Mouse (Mus musculus): ENCODE data around the gene Rest. TPM values are rescaled to one million over a fixed set of nuclear protein-coding genes. Genes with fewer than 3 reads are reported as not detected.
"Not testable (repeated sequence)": the region's sequence is repeated elsewhere in the genome, so short reads cannot be mapped to it uniquely, and the experiment has no call there.

Rest gene
- polyA plus RNA-seq (2015; fragmentation: Nextera tagmentation; extraction: Ambion mirVana) = 39.2 and 40.4 TPM in 2 replicates

GRCm38 (mm10) chr5:77265081-77265670 lies at the start of gene Rest:
Rest (plus strand) TSS chr5:77265491.
- peak within 1 kb of the TSS; percentile 99 for H3K27ac ChIP-seq
- peak within 1 kb of the TSS; percentile 88 for H3K9ac ChIP-seq
- under 1% methylated on average over 61 of the region's 78 CpGs for WGBS
- peaks cover 27% of the 10 kb centered on the region for H3K4me1 ChIP-seq
- H3K4me3 ChIP-seq (replicated peaks) = peak within 1 kb of the TSS; percentile 94
- H3K36me3 ChIP-seq = peaks cover 24% of the 10 kb centered on the region
- peak within 1 kb of the TSS; percentile 68 for H3K4me2 ChIP-seq
- peak; percentile 91 for ATAC-seq (replicated peaks; ENCODE audit: low FRiP score)
- no peaks in the 10 kb centered on the region for H3K27me3 ChIP-seq
- no peaks in the 10 kb centered on the region for H3K9me3 ChIP-seq (replicated peaks)

- H3K4me2 ChIP-seq = peak overlapping the region; percentile 51
- H3K27me3 ChIP-seq = no peaks in the 10 kb centered on the region
- ATAC-seq (replicated peaks; ENCODE audit: low FRiP score) = peak; percentile 72
- no peaks in the 10 kb centered on the region for H3K9me3 ChIP-seq (replicated peaks)
- WGBS = 7% methylated on average over 9 of the region's 9 CpGs
- peak overlapping the region; percentile 33 for H3K4me3 ChIP-seq (replicated peaks)
- H3K4me1 ChIP-seq = 0 out of 2 replicates have a peak, but pooled peaks cover 3% of the 10 kb centered on the region
- H3K36me3 ChIP-seq = no peaks in the 10 kb centered on the region
- no peak overlapping the region for H3K27ac ChIP-seq
- H3K9ac ChIP-seq = no peak overlapping the region
Observed at GRCm38 (mm10) chr5:77217211-77217610, 48.1 kb upstream of the Rest start.

GRCm38 (mm10) chr5:77217724-77218123 lies 47.6 kb upstream of the Rest start:
- WGBS = 9% methylated on average over 2 of the region's 2 CpGs
- H3K4me3 ChIP-seq (replicated peaks) = peak overlapping the region; percentile 33; the same call in 1 of the 2 replicates
- H3K4me2 ChIP-seq = peak overlapping the region; percentile 51
- no peak overlapping the region for H3K9ac ChIP-seq
- 0 out of 2 replicates have a peak, but pooled peaks cover 3% of the 10 kb centered on the region for H3K4me1 ChIP-seq
- no peaks in the 10 kb centered on the region for H3K27me3 ChIP-seq
- no peak overlapping the region for H3K27ac ChIP-seq
- ATAC-seq (replicated peaks; ENCODE audit: low FRiP score) = peak; percentile 55; the same call in 1 of the 2 replicates
- H3K36me3 ChIP-seq = no peaks in the 10 kb centered on the region
- H3K9me3 ChIP-seq (replicated peaks) = no peaks in the 10 kb centered on the region

GRCm38 (mm10) chr5:77223043-77223975 lies 42.0 kb upstream of the Rest start:
- no peaks in the 10 kb centered on the region for H3K9me3 ChIP-seq (replicated peaks)
- no peak overlapping the region for H3K4me2 ChIP-seq
- H3K36me3 ChIP-seq = no peaks in the 10 kb centered on the region
- H3K27ac ChIP-seq = no peak overlapping the region
- ATAC-seq (replicated peaks; ENCODE audit: low FRiP score) = no peak
- no peak overlapping the region for H3K9ac ChIP-seq
- WGBS = 77% methylated on average over 11 of the region's 11 CpGs
- no peaks in the 10 kb centered on the region for H3K4me1 ChIP-seq
- H3K4me3 ChIP-seq (replicated peaks) = no peak overlapping the region
- no peaks in the 10 kb centered on the region for H3K27me3 ChIP-seq

GRCm38 (mm10) chr5:77228986-77229385 lies 36.3 kb upstream of the Rest start:
- Histone ChIP-seq H3K4me3 (replicated peaks) (no peak overlapping the region), H3K36me3 (no peaks in the 10 kb centered on the region), H3K9ac (no peak overlapping the region), H3K27me3 (no peaks in the 10 kb centered on the region), H3K27ac (no peak overlapping the region), H3K4me2 (no peak overlapping the region), H3K9me3 (replicated peaks) (no peaks in the 10 kb centered on the region), H3K4me1 (no peaks in the 10 kb centered on the region)
- ATAC-seq (replicated peaks; ENCODE audit: low FRiP score) = peak; percentile 67
- 29% methylated on average over 1 of the region's 1 CpGs for WGBS

GRCm38 (mm10) chr5:77231863-77232262 lies 33.4 kb upstream of the Rest start:
- H3K4me2 ChIP-seq; H3K27ac ChIP-seq; H3K4me1 ChIP-seq; H3K4me3 ChIP-seq (replicated peaks); H3K27me3 ChIP-seq; ATAC-seq (replicated peaks; ENCODE audit: low FRiP score); H3K36me3 ChIP-seq; H3K9ac ChIP-seq; H3K9me3 ChIP-seq (replicated peaks): not testable (repeated sequence)
- WGBS = 91% methylated on average over 4 of the region's 4 CpGs

GRCm38 (mm10) chr5:77234921-77235320 lies 30.4 kb upstream of the Rest start:
- no peak for ATAC-seq (replicated peaks; ENCODE audit: low FRiP score)

GRCm38 (mm10) chr5:77237104-77237503 lies 28.2 kb upstream of the Rest start:
- Histone ChIP-seq H3K9me3 (replicated peaks) (no peaks in the 10 kb centered on the region), H3K4me3 (replicated peaks) (no peak overlapping the region), H3K36me3 (no peaks in the 10 kb centered on the region), H3K9ac (no peak overlapping the region), H3K27ac (no peak overlapping the region), H3K27me3 (no peaks in the 10 kb centered on the region), H3K4me2 (no peak overlapping the region), H3K4me1 (no peaks in the 10 kb centered on the region)
- WGBS = 72% methylated on average over 2 of the region's 2 CpGs
- ATAC-seq (replicated peaks; ENCODE audit: low FRiP score) = no peak

More at GRCm38 (mm10) chr5:77234921-77235320, 30.4 kb upstream of the Rest start:
- Histone ChIP-seq H3K4me2 (no peak overlapping the region), H3K36me3 (no peaks in the 10 kb centered on the region), H3K9ac (no peak overlapping the region), H3K27me3 (no peaks in the 10 kb centered on the region), H3K4me1 (no peaks in the 10 kb centered on the region), H3K9me3 (replicated peaks) (no peaks in the 10 kb centered on the region), H3K4me3 (replicated peaks) (no peak overlapping the region), H3K27ac (no peak overlapping the region)
- WGBS = 54% methylated on average over 3 of the region's 3 CpGs

GRCm38 (mm10) chr5:77244331-77244987 lies 20.8 kb upstream of the Rest start:
- Histone ChIP-seq H3K9me3 (replicated peaks) (no peaks in the 10 kb centered on the region), H3K9ac (no peak overlapping the region), H3K36me3 (no peaks in the 10 kb centered on the region), H3K4me1 (peaks cover 13% of the 10 kb centered on the region), H3K4me3 (replicated peaks) (no peak overlapping the region), H3K27ac (no peak overlapping the region), H3K4me2 (no peak overlapping the region), H3K27me3 (no peaks in the 10 kb centered on the region)
- ATAC-seq (replicated peaks; ENCODE audit: low FRiP score) = 0 out of 2 replicates have a peak, but pooled peaks have one; percentile 24
- 54% methylated on average over 8 of the region's 8 CpGs for WGBS

GRCm38 (mm10) chr5:77245463-77245786 lies 19.9 kb upstream of the Rest start:
- Histone ChIP-seq H3K27ac (peak overlapping the region; percentile 7), H3K9me3 (replicated peaks) (no peaks in the 10 kb centered on the region)

GRCm38 (mm10) chr5:77245787-77246671 lies 19.3 kb upstream of the Rest start:
- Histone ChIP-seq H3K4me1 (peaks cover 13% of the 10 kb centered on the region), H3K36me3 (no peaks in the 10 kb centered on the region), H3K27me3 (no peaks in the 10 kb centered on the region), H3K9me3 (replicated peaks) (no peaks in the 10 kb centered on the region), H3K27ac (peak overlapping the region; percentile 7), H3K4me2 (peak overlapping the region; percentile 58), H3K9ac (no peak overlapping the region), H3K4me3 (replicated peaks) (peak overlapping the region; percentile 34)
- peak; percentile 86 for ATAC-seq (replicated peaks; ENCODE audit: low FRiP score)
- 24% methylated on average over 26 of the region's 26 CpGs for WGBS

More at GRCm38 (mm10) chr5:77245463-77245786, 19.9 kb upstream of the Rest start:
- no peak; the same call in 1 of the 2 replicates for ATAC-seq (replicated peaks; ENCODE audit: low FRiP score)
- peak overlapping the region; percentile 34 for H3K4me3 ChIP-seq (replicated peaks)
- peaks cover 13% of the 10 kb centered on the region for H3K4me1 ChIP-seq
- no peaks in the 10 kb centered on the region for H3K27me3 ChIP-seq
- peak overlapping the region; percentile 58 for H3K4me2 ChIP-seq
- H3K36me3 ChIP-seq = no peaks in the 10 kb centered on the region
- no peak overlapping the region for H3K9ac ChIP-seq
- WGBS = 39% methylated on average over 7 of the region's 7 CpGs

Measured in kidney, embryonic 15.5 days (tissue).